Mouse (Mus musculus): Measurements from ENCODE around the gene Srsf5. TPM values are rescaled to one million over a fixed set of nuclear protein-coding genes. Genes with fewer than 3 reads are reported as not detected.

The Srsf5 gene
- polyA plus RNA-seq, 1 experiment from 2014 or later = 215 TPM

DNA sequence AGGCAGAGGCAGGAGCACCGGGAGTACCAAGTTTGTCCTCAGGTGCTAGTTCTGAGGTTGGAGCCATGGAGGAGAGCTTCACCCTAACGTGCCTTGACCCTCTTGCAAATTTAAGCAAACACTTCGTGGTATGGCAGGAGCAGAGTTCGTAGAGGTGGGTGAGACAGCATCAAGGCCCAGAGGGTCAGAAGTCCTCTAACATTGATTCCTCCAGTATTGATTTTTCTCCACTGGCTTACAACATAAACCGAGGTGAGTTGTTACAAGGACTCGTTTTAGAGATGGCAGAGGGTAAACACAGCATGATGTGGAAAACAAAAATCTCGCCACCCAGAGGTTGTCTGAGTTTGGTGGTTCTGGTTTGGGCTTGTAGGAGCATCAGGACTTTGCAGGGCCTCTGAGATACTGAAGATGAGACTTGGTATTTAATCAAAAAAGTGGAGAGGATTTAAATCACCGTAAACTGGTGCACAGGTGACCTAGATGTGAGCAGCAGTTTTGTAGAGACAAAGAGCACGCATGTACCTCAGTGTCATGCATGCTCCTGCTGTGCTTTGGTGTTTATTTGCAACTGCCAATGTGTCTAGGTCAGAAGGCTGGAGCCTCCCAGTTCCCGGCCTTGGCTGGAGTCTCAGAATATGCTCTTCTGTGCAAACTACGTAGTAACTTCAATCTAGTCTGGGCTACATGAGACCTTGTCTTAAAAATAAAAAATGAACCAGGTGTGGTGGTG, 30.8 kb downstream of the Srsf5 start:
- Histone ChIP-seq H3K4me1 (ENCODE audit: control insufficient read depth, insufficient read depth, low read length) (no peaks in the 10 kb centered on the region), H3K27ac (ENCODE audit: low read depth, low read length) (no peak overlapping the region), H3K9ac (ENCODE audit: low read depth, low read length) (no peak overlapping the region), H3K4me2 (no peak overlapping the region), H3K36me3 (ENCODE audit: control insufficient read depth, insufficient read depth, low read length) (no peaks in the 10 kb centered on the region), H3K4me3 (ENCODE audit: low read depth, low read length) (no peak overlapping the region), H3K27me3 (ENCODE audit: control insufficient read depth, insufficient read depth, low read length) (no peaks in the 10 kb centered on the region), H3K9me3 (replicated peaks; ENCODE audit: control insufficient read depth, low read length) (no peaks in the 10 kb centered on the region)
- 82% methylated on average over 11 of the region's 11 CpGs for WGBS (ENCODE audit: insufficient replicate concordance)
- ATAC-seq (replicated peaks; ENCODE audit: insufficient number of reproducible peaks, low FRiP score, low TSS enrichment) = no peak

DNA sequence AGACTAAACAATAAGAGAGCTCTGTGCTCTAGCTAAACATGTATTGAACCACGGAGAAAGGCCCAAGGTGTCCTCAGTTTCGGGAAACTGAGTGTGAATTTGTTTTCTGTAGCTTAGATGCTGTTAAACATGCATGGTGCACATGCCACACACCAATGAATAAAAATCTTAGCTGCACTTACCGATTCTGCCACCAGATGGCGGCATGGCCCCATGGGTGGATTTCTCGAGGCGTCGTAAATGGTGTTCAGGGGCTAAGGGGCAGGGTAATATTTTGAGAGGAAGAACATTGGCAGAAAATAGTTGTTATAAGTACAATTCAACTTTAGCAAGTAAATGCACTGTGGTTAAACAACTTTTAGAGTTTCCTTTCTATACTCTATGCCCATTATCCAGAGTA, 37.0 kb downstream of the Srsf5 start:
- whole genome bisulfite sequencing (ENCODE audit: insufficient replicate concordance) = 1% methylated on average over 7 of the region's 7 CpGs
- no peak for ATAC-seq (replicated peaks; ENCODE audit: insufficient number of reproducible peaks, low FRiP score, low TSS enrichment)

GRCm38 (mm10) chr12:80983695-80984094, 38.4 kb downstream of the Srsf5 start:
- no peaks in the 10 kb centered on the region for H3K36me3 ChIP-seq (ENCODE audit: control insufficient read depth, insufficient read depth, low read length)
- H3K27me3 ChIP-seq (ENCODE audit: control insufficient read depth, insufficient read depth, low read length) = no peaks in the 10 kb centered on the region
- H3K9ac ChIP-seq (ENCODE audit: low read depth, low read length) = no peak overlapping the region
- ATAC-seq (replicated peaks; ENCODE audit: insufficient number of reproducible peaks, low FRiP score, low TSS enrichment) = no peak
- no peak overlapping the region for H3K4me3 ChIP-seq (ENCODE audit: low read depth, low read length)
- H3K4me1 ChIP-seq (ENCODE audit: control insufficient read depth, insufficient read depth, low read length) = no peaks in the 10 kb centered on the region
- H3K27ac ChIP-seq (ENCODE audit: low read depth, low read length) = no peak overlapping the region
- 70% methylated on average over 9 of the region's 9 CpGs for WGBS (ENCODE audit: insufficient replicate concordance)
- no peaks in the 10 kb centered on the region for H3K9me3 ChIP-seq (replicated peaks; ENCODE audit: control insufficient read depth, low read length)
- no peak overlapping the region for H3K4me2 ChIP-seq

More for the DNA sequence above, 37.0 kb downstream of the Srsf5 start:
- Histone ChIP-seq H3K9ac (ENCODE audit: low read depth, low read length) (no peak overlapping the region), H3K27me3 (ENCODE audit: control insufficient read depth, insufficient read depth, low read length) (no peaks in the 10 kb centered on the region), H3K9me3 (replicated peaks; ENCODE audit: control insufficient read depth, low read length) (no peaks in the 10 kb centered on the region), H3K4me3 (ENCODE audit: low read depth, low read length) (no peak overlapping the region), H3K4me1 (ENCODE audit: control insufficient read depth, insufficient read depth, low read length) (no peaks in the 10 kb centered on the region), H3K36me3 (ENCODE audit: control insufficient read depth, insufficient read depth, low read length) (no peaks in the 10 kb centered on the region), H3K4me2 (no peak overlapping the region), H3K27ac (ENCODE audit: low read depth, low read length) (no peak overlapping the region)

DNA sequence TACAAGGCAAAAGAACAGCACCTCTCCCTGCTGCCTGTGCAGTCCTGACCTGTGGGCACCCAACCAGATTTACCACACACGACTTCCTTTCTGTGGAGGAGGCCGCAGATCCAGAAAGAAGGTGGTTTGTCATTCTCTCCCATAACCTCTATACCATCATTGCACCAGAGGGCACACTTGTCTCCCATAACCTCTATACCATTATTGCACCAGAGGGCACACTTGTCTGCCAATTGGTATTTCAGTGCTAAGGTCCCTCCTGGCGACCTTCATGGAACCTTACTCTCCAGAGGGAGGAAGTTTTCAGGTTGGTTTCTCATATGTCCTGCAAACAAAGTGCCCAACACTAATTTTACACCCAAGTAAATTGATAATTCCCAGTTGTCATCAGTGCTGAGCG, 41.3 kb downstream of the Srsf5 start:
- Histone ChIP-seq H3K4me2 (no peak overlapping the region), H3K27me3 (ENCODE audit: control insufficient read depth, insufficient read depth, low read length) (no peaks in the 10 kb centered on the region), H3K4me1 (ENCODE audit: control insufficient read depth, insufficient read depth, low read length) (no peaks in the 10 kb centered on the region), H3K4me3 (ENCODE audit: low read depth, low read length) (no peak overlapping the region), H3K9ac (ENCODE audit: low read depth, low read length) (no peak overlapping the region), H3K9me3 (replicated peaks; ENCODE audit: control insufficient read depth, low read length) (no peaks in the 10 kb centered on the region), H3K36me3 (ENCODE audit: control insufficient read depth, insufficient read depth, low read length) (no peaks in the 10 kb centered on the region), H3K27ac (ENCODE audit: low read depth, low read length) (no peak overlapping the region)
- no peak for ATAC-seq (replicated peaks; ENCODE audit: insufficient number of reproducible peaks, low FRiP score, low TSS enrichment)
- 80% methylated on average over 4 of the region's 4 CpGs for WGBS (ENCODE audit: insufficient replicate concordance)

DNA sequence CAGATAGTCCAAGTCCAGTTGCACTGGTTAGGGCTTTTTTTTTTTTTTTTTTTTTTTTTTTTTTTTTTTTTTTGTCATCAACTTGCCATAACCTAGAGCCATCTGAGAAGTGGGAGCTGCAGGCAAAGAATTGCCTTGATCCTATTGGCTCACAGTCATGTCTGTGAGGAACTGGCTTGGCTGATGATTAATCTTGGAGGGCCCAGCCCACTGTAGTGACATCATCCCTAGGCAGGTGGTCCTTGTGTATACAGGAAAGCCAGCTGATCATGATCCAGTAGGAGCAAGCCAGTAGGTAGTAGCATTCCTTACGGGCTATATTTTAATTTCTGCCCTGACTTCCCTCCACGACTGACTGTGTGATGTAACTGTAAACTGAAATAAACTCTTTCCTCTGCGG, 43.0 kb downstream of the Srsf5 start:
- Histone ChIP-seq H3K4me1 (ENCODE audit: control insufficient read depth, insufficient read depth, low read length) (no peaks in the 10 kb centered on the region), H3K27ac (ENCODE audit: low read depth, low read length) (no peak overlapping the region), H3K4me3 (ENCODE audit: low read depth, low read length) (no peak overlapping the region), H3K27me3 (ENCODE audit: control insufficient read depth, insufficient read depth, low read length) (no peaks in the 10 kb centered on the region), H3K9ac (ENCODE audit: low read depth, low read length) (no peak overlapping the region), H3K4me2 (no peak overlapping the region), H3K36me3 (ENCODE audit: control insufficient read depth, insufficient read depth, low read length) (no peaks in the 10 kb centered on the region), H3K9me3 (replicated peaks; ENCODE audit: control insufficient read depth, low read length) (no peaks in the 10 kb centered on the region)
- ATAC-seq (replicated peaks; ENCODE audit: insufficient number of reproducible peaks, low FRiP score, low TSS enrichment) = no peak
- WGBS (ENCODE audit: insufficient replicate concordance) = 84% methylated on average over 3 of the region's 3 CpGs

GRCm38 (mm10) chr12:80990901-80991445, 45.7 kb downstream of the Srsf5 start:
- ATAC-seq (replicated peaks; ENCODE audit: insufficient number of reproducible peaks, low FRiP score, low TSS enrichment) = no peak
- Histone ChIP-seq H3K4me1 (ENCODE audit: control insufficient read depth, insufficient read depth, low read length) (no peaks in the 10 kb centered on the region), H3K36me3 (ENCODE audit: control insufficient read depth, insufficient read depth, low read length) (no peaks in the 10 kb centered on the region), H3K4me3 (ENCODE audit: low read depth, low read length) (no peak overlapping the region), H3K27me3 (ENCODE audit: control insufficient read depth, insufficient read depth, low read length) (no peaks in the 10 kb centered on the region), H3K9me3 (replicated peaks; ENCODE audit: control insufficient read depth, low read length) (no peaks in the 10 kb centered on the region; the same call in 1 of the 2 replicates), H3K9ac (ENCODE audit: low read depth, low read length) (no peak overlapping the region), H3K4me2 (no peak overlapping the region), H3K27ac (ENCODE audit: low read depth, low read length) (no peak overlapping the region)
- WGBS (ENCODE audit: insufficient replicate concordance) = 79% methylated on average over 13 of the region's 13 CpGs

DNA sequence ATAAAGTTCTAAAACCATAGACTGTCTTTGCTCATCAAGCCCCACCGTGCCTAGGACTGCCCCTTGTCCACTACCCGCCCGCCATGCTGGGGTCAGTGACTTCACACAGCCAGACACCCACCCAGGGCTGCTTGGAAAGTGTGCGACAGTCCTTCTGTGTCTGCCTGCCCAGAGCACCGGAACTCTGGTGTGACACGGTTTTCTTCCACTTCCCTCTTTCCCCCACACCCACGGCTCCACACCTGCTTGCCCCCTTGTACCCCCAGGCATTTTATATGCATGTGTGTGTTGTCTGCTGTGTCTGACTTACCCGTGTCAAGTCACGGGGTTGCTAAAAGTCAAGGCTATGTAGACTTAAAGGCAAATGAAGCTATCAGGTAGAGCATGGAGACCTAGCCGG, 46.5 kb downstream of the Srsf5 start:
- Histone ChIP-seq H3K4me3 (ENCODE audit: low read depth, low read length) (no peak overlapping the region), H3K36me3 (ENCODE audit: control insufficient read depth, insufficient read depth, low read length) (no peaks in the 10 kb centered on the region), H3K4me2 (no peak overlapping the region), H3K9me3 (replicated peaks; ENCODE audit: control insufficient read depth, low read length) (no peaks in the 10 kb centered on the region; the same call in 1 of the 2 replicates), H3K9ac (ENCODE audit: low read depth, low read length) (no peak overlapping the region), H3K4me1 (ENCODE audit: control insufficient read depth, insufficient read depth, low read length) (no peaks in the 10 kb centered on the region), H3K27me3 (ENCODE audit: control insufficient read depth, insufficient read depth, low read length) (no peaks in the 10 kb centered on the region; the same call in 1 of the 2 replicates), H3K27ac (ENCODE audit: low read depth, low read length) (no peak overlapping the region)
- no peak for ATAC-seq (replicated peaks; ENCODE audit: insufficient number of reproducible peaks, low FRiP score, low TSS enrichment)
- 72% methylated on average over 10 of the region's 10 CpGs for WGBS (ENCODE audit: insufficient replicate concordance)

DNA sequence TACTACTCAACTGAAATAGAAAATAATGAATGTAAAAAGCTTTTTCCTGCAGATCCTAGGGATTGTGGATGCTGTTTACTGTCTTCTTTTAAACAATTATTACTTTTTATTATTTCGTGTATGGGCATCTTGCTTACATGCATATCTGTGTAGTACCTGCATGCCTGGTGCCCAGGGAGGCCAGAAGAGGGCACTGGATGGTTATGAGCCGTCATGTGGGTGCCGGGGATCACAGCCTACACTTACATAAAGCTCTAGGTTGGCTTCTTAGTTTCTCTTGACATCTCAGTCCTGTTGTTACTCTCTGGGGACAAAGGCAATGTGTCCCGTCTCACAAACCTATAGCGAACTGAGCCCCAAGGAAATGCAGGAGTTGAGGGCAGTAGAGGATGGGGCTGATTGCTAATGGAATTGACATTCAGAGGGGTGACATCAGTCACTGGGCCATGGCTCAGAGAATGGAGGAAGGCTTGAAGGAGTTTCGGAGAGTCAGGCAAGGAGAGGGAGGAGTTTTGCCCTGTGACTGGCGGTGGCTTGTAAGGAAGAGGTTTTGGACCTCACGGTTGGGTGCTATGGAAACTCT, 47.3 kb downstream of the Srsf5 start:
- Histone ChIP-seq H3K4me3 (ENCODE audit: low read depth, low read length) (no peak overlapping the region), H3K9ac (ENCODE audit: low read depth, low read length) (no peak overlapping the region), H3K36me3 (ENCODE audit: control insufficient read depth, insufficient read depth, low read length) (no peaks in the 10 kb centered on the region), H3K27ac (ENCODE audit: low read depth, low read length) (no peak overlapping the region), H3K4me1 (ENCODE audit: control insufficient read depth, insufficient read depth, low read length) (no peaks in the 10 kb centered on the region), H3K27me3 (ENCODE audit: control insufficient read depth, insufficient read depth, low read length) (peaks cover 6% of the 10 kb centered on the region), H3K4me2 (no peak overlapping the region), H3K9me3 (replicated peaks; ENCODE audit: control insufficient read depth, low read length) (no peaks in the 10 kb centered on the region; the same call in 1 of the 2 replicates)
- ATAC-seq (replicated peaks; ENCODE audit: insufficient number of reproducible peaks, low FRiP score, low TSS enrichment) = no peak
- 71% methylated on average over 8 of the region's 8 CpGs for WGBS (ENCODE audit: insufficient replicate concordance)
